Mouse (Mus musculus) embryonic fibroblast, embryonic 13.5 days (primary cell): ENCODE results near the gene Zmynd10. TPM values are rescaled to one million over a fixed set of nuclear protein-coding genes. Genes with fewer than 3 reads are reported as not detected.

Experiments used
- H3K27ac ChIP-seq: 2 replicates; pipeline ENCODE4 v1.5.1; 2012; ENCODE audit warnings: low read length, control low read depth, inconsistent platforms; ENCODE audit not compliant: insufficient read depth
- H3K4me1 ChIP-seq: 2 replicates; pipeline ENCODE4 v1.6.1; 2011; ENCODE audit warnings: low read length; ENCODE audit not compliant: control insufficient read depth, insufficient read depth
- H3K4me3 ChIP-seq: 2 replicates; pipeline ENCODE4 v1.5.1; 2011; ENCODE audit warnings: mild to moderate bottlenecking, control low read depth, low read length; ENCODE audit not compliant: insufficient read depth
- CTCF ChIP-seq: IDR thresholded peaks from 2 replicates; pipeline ENCODE4 v1.5.1; 2011; ENCODE audit warnings: mild to moderate bottlenecking, control low read depth, low read length, moderate library complexity, borderline replicate concordance; ENCODE audit not compliant: insufficient read depth
- POLR2A ChIP-seq: IDR thresholded peaks from 2 replicates; pipeline ENCODE4 v1.6.1; 2011; ENCODE audit warnings: low read depth, mild to moderate bottlenecking, control low read depth, low read length, moderate library complexity
- polyA plus RNA-seq: library from polyadenylated mRNA; stranded (reverse); fragments of >200 nt; gene quantifications from 2 replicates; pipeline ENCODE4 v1.2.4, GENCODE M21; 2011; ENCODE audit warnings: low read depth; ENCODE audit not compliant: missing spikeins, insufficient read length

Zmynd10 gene
- polyA plus RNA-seq, 1 experiment = 0.79 TPM

DNA sequence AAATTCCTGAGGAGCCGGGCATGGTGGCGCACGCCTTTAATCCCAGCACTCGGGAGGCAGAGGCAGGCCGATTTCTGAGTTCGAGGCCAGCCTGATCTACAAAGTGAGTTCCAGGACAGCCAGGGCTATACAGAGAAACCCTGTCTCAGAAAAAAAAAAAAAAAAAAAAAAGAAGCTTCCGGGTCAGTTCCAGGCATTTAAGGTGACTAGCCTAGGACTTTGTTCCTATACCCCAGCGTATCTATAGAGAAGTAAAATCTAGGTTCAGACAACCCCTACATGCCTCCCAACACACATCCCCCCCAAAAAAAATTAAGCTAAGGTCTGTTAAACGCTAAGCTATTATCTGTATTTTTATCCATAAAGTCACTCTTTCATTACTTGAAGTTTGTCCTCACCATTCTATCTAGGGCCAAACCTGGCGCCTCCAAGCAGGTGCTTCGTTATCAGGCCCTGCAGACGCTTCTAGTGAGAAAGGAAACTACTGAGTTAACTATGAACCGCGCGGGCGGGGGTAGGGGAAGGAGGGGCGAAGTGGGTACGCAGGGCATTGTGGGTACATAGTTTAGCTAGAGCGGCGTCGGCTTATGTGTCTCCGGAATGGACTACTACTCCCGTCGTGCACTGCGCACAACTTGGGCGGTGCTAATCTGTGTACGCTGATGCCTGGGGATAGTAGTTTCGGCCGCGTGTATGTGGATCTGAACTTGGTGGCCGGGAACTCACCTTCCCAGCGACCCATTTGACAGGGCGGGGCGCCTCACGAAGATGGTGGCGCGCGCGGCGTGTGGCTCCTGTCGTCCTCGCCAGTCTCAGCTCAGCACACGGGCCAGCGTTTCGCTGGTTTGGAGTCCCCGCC, 40.1 kb downstream of the Zmynd10 start, which contains the start of gene Ifrd2:
TSS of gene Ifrd2 (plus strand) at position 669 of the 859 bp plus-strand sequence.
- TF ChIP-seq POLR2A = peak; percentile 71
- no peak for TF ChIP-seq CTCF
- Histone ChIP-seq H3K4me3 (peak within 1 kb of the TSS; percentile 78), H3K4me1 (peaks cover 5% of the 10 kb centered on the region; the same call in 1 of the 2 replicates), H3K27ac (no peak within 1 kb of the TSS)

DNA sequence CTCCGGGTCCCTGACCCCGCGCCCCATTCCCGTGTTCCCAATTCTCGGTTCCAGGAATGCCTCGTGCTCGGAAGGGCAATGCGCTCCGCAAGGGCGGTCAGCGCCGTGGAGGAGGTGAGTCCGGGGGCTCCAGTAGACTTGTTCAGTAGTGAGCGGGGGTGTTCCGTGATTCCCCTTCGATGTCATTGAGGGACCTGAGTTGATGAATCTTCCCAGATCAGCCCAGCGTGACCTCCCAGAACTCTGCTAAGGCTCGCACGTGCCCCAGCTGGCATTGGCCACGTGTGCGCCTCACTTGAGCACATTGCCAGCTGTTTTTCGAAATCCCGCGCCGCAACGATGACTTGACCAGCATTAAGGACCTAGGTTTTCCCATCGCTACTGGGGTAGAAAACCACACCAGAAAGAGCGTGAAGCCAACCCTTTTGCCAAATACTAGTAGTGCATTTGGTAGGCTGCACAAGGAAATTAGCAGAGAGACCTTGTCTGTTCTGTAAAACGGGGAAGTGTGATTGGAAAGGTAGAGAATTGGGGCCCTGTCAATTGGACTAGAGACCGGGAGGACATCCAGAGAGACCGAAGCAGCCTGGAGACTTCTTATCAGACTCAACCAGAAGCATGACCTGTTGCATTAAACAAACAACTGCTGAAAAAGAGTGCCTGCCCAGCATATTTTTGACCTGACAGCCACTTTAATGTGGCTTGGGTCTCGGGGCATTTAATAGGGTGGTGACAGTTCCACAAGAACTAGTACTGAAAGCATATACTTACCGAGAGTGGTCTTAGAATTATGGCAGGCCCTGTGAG, 40.9 kb downstream of the Zmynd10 start:
- H3K4me3 ChIP-seq = peak overlapping the region; percentile 78
- peaks cover 5% of the 10 kb centered on the region; the same call in 1 of the 2 replicates for H3K4me1 ChIP-seq
- H3K27ac ChIP-seq = no peak overlapping the region
- no peak for TF ChIP-seq POLR2A
- TF ChIP-seq CTCF = no peak

DNA sequence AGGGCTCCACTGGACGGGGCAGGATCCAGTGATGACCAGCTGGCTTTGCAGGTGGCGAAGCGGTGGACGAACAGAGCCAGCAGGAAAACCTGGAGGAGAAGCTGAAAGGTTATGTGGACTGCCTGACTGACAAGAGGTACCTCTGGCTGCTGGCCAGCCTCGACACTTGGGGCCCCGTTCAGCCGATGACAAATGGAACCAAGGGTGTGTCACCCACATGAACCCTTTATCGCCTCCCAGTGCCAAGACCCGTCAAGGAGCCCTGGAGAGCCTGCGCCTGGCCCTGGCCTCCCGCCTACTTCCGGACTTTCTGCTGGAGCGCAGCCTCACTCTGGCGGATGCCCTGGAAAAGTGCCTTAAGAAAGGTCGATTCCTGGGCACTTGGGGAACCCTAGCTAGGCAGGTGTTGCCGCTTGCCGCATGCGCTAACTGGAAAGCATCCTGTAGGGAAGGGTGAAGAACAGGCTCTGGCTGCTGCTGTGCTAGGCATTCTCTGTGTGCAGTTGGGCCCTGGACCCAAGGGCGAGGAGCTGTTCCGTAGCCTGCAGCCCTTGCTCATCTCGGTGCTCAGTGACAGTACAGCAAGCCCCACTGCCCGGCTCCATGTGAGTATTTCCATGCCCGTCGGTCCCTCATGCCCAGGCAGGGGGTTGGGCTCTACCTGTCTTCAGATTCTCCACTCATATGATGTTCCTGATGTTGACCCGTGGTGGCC, 43.1 kb downstream of the Zmynd10 start:
- H3K4me3 ChIP-seq = no peak overlapping the region
- H3K4me1 ChIP-seq = peaks cover 5% of the 10 kb centered on the region; the same call in 1 of the 2 replicates
- no peak overlapping the region for H3K27ac ChIP-seq
- TF ChIP-seq POLR2A (no peak), CTCF (no peak)

DNA sequence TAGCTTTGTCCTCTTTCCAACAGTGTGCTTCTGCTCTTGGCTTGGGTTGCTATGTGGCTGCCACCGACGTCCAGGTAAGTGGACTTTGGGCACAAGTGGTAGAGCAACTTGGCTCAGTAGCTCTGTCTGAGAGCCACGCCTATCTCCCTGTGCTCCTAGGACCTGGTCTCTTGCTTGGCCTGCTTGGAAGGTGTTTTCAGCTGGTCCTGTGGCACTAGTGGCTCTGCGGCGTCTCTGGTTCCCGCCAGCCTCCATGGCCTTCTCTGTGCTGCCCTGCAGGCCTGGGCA, 43.6 kb downstream of the Zmynd10 start:
- Histone ChIP-seq H3K4me3 (no peak overlapping the region), H3K27ac (no peak overlapping the region), H3K4me1 (peaks cover 5% of the 10 kb centered on the region; the same call in 1 of the 2 replicates)
- TF ChIP-seq POLR2A (no peak), CTCF (no peak)

DNA sequence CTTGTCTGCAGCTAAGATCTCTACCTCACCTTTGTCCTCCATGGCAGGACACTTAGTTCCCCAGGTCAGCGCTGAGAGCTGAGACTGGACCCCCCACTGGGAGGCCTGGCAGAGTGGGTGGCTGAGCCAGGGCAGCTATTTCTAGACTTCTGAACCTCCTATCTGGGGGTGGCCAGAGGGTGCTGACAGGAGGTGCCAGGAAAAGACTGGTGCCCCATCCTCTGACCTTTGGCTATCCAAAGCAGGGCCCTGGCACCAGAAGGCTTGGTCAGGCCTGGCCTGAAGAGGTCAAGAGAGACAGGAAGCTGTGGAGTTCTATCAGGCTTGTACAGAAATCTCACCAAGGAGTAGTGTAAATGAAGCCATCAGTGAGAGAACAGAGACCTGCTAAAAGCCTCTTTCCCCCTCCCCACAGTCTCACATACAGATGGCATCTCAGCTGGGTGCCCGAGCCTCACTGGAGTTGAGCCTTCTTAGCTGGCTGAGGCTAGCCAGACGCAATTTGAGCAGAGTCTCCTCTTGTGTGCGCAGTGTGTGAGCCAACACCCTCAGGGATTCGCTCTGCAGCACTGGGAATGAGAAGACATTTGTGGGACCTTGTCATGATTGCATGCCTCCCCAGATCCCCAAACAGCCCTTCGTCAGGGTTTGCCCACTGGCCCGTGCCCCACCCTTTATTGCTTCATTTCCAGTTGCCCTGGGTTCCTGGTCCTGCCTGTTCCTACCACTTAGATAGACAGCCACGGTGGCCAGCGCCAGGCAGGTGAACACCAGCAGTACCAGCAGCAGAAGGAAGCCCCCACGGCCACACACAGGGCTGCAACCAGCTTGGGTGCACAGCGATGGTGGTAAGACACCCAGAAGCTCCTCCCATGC, 46.2 kb downstream of the Zmynd10 start:
- Histone ChIP-seq H3K4me1 (peaks cover 5% of the 10 kb centered on the region; the same call in 1 of the 2 replicates), H3K27ac (no peak overlapping the region), H3K4me3 (no peak overlapping the region)
- TF ChIP-seq CTCF (no peak), POLR2A (no peak)

DNA sequence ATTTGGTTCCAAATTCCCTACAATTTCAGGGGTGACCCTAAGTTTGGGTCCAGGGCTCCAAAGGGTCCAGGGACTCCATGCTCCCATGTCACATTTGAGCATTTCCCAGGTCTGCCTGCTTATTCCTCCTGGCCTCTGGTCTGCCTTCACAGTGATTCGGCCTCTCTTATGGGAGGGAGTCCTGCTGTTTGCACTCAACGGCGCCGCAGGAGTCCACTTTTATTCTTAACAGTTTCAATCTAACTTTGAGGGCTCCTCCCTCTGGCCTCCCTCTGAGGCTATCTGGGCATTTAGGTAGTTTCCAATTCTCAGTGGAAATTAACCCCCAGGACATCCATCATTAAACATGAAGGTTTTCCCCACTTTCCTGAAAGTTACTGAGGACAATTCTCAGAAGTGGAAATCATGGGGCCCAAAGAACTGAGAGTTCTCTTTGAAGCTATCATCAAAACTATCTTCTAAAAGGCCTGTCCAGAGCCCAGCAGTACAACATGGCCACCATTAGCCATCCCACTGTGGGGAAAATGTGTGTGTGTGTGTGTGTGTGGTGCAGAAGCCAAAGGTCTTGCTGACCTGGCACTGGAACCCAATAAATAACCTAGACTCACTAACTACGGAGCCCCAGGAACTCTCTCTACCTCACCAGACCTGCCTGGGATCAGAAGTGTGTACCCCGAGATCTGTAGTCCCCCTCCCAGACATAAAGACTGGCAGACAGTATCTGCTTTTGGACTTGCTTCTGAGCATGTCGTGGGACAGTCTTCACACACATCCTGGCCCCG, 47.4 kb downstream of the Zmynd10 start:
- Histone ChIP-seq H3K4me1 (no peaks in the 10 kb centered on the region), H3K27ac (no peak overlapping the region), H3K4me3 (no peak overlapping the region)
- TF ChIP-seq POLR2A (no peak), CTCF (no peak)

DNA sequence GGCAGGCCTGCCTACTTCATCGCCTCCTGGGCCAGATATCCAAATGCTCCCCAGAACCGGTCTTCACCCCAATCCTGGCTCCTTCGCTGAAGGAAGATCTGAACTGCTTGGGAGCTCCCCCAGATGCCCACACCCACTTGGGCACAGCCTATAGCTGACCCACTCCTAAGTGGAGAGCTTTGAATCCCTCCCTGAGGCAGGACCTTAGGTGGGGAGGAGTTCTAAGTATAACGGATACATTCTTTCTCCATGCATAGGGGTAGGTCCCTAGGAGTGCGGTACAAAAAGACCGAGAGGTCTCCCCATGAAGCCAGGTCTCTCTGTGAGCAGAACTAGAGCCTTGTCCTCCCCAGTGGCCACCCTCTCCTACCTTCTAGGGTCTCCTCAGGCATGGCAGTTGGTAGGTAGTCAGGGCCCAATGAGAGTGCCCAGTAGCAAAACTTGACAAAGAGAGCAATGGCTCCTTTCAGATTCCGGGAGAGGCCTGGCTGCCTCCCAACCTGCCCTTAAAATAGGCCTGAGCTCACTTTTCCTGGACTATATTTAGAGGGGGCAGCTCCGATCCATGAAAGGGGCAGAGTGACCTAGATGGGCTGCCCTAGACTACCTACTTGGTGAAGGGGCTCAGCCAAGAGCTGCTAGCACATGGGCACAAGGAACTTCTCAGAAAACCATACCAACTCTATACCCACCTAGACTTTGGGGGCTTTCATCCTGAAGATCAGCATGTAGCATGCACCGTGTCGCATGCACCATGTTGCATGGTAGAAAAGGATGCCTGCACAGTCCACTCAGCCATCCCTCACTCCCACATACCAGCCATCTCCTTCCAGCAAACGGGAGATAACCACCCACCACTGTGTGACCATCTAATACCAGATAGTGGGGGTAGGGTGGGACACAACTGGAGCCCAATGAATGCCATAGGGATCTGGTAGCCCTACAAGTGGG, 49.8 kb downstream of the Zmynd10 start:
- no peak overlapping the region for H3K27ac ChIP-seq
- TF ChIP-seq POLR2A (no peak), CTCF (no peak)
- H3K4me3 ChIP-seq = no peak overlapping the region
- H3K4me1 ChIP-seq = no peaks in the 10 kb centered on the region

DNA sequence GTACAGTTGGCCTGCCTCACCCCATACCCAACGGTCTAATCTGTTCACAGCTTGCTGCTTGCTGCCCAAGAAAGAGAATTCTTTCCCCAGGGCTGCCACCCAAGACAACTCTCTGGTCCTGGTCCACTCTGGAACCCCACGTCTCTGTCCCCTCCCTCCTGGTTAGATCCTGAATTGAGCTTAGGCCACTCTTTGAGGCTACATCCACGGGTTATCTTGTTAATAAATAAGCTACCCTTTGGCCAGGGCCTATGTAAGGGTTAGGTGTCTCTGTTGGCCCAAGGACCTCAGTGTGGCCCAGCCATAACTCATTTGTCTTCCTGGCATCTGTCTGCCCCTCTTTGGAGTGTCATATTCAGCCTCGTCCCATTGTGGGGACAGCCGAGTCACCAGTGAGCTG, 51.3 kb downstream of the Zmynd10 start:
- TF ChIP-seq POLR2A (no peak), CTCF (no peak)
- Histone ChIP-seq H3K4me1 (no peaks in the 10 kb centered on the region), H3K27ac (no peak overlapping the region), H3K4me3 (no peak overlapping the region)
